Mouse (Mus musculus) G1E (cell line): ENCODE measurements around the gene Pde4d.

Experiments used
- CTCF ChIP-seq: IDR thresholded peaks from 2 replicates; pipeline ENCODE4 v1.5.1; 2012; ENCODE audit warnings: low read depth, low read length, inconsistent platforms, mixed read lengths
- GATA1 ChIP-seq: IDR thresholded peaks from 2 replicates; pipeline ENCODE4 v1.6.1; 2012; ENCODE audit warnings: borderline replicate concordance, low read length, inconsistent platforms, mixed read lengths
- GATA2 ChIP-seq: IDR thresholded peaks from 2 replicates; pipeline ENCODE4 v1.6.1; 2012; ENCODE audit warnings: low read depth, low read length, inconsistent platforms, borderline replicate concordance
- TAL1 ChIP-seq: conservative IDR thresholded peaks from 2 replicates; pipeline ENCODE4 v1.6.1; 2012; ENCODE audit warnings: low read depth, low read length, inconsistent platforms, mixed read lengths

DNA sequence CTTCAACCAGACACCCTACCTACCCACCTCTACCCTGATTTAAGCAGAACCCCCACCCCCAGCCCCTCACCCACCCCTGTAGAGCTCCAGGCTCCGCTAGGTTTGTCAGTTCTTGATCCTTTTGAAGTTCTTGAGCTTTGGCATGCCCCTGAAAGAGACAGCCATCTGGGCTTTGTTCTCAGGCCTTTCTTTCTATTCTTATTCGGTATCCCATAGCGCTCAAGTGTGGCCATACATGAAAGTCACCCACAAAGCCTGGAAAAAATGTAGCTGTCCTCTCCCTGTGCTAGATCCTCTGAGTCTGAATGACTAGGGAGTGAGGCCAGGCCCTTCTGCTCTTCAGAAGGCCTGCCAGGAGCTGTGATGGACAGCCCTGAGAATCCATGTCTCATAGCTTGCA, 957.6 kb downstream of the Pde4d start:
- no peak for TF ChIP-seq CTCF
- no peak for TF ChIP-seq GATA1
- no peak for TF ChIP-seq TAL1
- no peak for TF ChIP-seq GATA2
